Mouse (Mus musculus) spleen, adult 12 weeks (tissue): ENCODE data around the gene Focad.

Source experiments
- DNase-seq: peaks from one replicate; pipeline ENCODE4 v3.0.0; 2022; ENCODE audit warnings: low spot score

Focad gene

DNA sequence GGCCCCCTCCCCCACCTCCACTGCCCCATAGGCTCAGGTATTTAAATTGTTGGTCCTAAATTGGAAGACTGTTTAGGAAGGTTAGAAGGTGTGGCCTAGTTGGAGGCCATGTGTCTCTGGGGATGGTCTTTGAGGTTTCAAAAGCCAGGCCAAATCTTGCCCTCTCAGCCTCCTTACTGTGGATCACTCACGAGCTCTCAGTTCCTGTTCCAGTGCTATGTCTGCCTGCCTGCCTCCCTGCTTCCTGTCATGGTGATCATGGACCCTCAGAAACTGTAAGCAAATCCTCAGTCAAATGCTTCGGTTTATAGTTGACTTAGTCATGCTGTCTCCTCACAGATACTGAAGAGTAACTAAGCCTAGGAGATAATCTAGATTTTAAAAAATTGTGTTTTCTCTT is 364.2 kb downstream of the Focad start:
- DNase-seq, result no peak
